Mouse (Mus musculus): Measurements from ENCODE around the gene 1810013L24Rik.
A peak's percentile ranks its signal among the peaks of the same experiment; 100 is the strongest.

DNA sequence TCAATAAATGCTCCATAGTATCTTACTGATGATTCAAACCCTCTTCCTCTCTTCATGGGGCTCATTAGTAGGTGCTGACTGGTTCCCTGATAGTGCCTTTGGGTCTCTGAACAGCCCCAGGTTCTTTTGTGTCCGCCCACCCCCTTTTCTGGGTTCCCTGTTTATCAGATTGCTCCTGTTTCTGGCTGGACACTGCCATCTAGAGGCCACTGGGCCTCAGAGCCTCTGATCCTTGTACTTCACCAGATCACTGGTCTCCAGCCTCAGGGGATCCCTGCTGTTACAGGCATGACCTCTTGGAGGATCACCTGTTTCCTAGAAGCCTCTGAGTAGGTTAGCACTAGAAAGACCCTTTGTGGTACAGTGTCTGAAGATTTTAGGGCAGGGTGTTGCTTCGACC, 39.8 kb downstream of the 1810013L24Rik start:
- peak; percentile 85 for TF ChIP-seq CTCF (IDR thresholded peaks at IDR 0.05; ENCODE audit: insufficient read depth, low read length)
- TF ChIP-seq POLR2A (IDR thresholded peaks at IDR 0.05; ENCODE audit: borderline replicate concordance, extremely low read depth, low read depth, low read length) = no peak

Data from lung, adult 2 months (tissue).